Mouse (Mus musculus) gastrocnemius, postnatal 25 days (tissue): ENCODE results near the gene Zfp609. TPM values are rescaled to one million over a fixed set of nuclear protein-coding genes. Genes with fewer than 3 reads are reported as not detected.
"Not testable (repeated sequence)": the region's sequence is repeated elsewhere in the genome, so short reads cannot be mapped to it uniquely, and the experiment has no call there.

Experiments
- DNase-seq: peaks from one replicate; pipeline ENCODE4 v3.0.0; 2022
- total RNA-seq, 2 experiments: library from RNA; stranded (reverse); gene quantifications; 1 replicate in 1 of 2; 2 replicates in 1 of 2; pipeline ENCODE4 v1.2.3; 2021

Gene Zfp609
- total RNA-seq, 2 experiments from 2014 or later = 15.1 to 20.6 TPM

- DNase-seq = no peak
Observed at GRCm38 (mm10) chr9:65818402-65818801, 9.0 kb downstream of the Zfp609 start.

DNA sequence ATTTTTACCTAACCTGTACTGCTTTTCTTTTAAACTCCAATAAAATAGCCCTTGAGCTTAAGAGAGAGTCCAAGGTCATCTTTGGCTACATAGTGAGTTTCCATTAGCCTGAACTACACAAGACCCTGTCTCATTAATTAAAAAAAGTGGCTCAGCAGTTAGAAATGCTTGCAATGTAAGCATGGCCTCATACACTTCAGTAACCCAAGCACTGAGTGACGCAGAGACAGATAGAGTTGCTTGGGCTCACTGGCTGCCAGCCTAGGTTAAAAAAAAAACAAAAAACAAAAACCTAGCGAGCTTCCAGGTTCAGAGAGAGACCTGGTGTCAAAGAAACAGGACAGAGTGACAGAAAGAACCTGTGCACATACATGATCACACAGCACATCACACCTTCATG is 14.5 kb downstream of the Zfp609 start:
- no peak for DNase-seq

DNA sequence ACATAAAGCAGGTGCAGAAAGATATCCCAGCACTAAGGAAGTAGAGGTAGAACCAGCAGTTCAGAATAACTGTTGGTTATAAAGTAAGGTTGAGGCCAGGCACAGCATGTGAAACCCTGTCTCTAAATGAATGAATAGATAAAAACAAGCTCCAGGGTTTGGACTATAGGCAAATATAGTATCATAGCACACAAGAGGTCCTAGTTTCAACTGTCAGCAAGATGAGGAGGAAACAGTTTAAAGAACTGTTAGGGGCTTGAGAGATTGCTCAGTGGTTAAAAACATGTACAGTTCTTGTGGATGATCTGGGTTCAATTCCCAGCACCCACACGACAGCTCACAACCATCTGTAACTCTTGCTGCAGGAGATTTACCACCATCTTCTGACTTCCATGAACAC is 15.6 kb downstream of the Zfp609 start:
- no peak for DNase-seq

DNA sequence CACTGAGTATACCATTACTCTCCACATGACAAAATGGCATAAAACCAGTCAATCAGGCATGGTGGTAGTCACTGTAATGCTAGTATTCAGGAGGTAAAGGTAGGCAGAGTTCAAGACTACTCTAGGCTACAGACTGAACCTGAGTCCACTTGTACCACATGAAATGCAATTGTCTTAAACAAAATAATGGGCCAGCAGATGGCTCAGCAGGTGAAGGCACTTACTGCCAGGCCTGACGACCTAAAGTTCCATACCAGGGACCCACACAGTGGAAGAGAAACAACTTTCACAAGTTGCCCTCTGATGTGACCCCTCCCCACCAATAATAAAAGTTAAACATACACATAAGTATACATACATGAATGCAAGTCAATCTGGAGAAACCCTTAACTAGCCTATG is 19.5 kb downstream of the Zfp609 start:
- no peak for DNase-seq

- DNase-seq = no peak
Observed at GRCm38 (mm10) chr9:65807251-65807650, 20.1 kb downstream of the Zfp609 start.

DNA sequence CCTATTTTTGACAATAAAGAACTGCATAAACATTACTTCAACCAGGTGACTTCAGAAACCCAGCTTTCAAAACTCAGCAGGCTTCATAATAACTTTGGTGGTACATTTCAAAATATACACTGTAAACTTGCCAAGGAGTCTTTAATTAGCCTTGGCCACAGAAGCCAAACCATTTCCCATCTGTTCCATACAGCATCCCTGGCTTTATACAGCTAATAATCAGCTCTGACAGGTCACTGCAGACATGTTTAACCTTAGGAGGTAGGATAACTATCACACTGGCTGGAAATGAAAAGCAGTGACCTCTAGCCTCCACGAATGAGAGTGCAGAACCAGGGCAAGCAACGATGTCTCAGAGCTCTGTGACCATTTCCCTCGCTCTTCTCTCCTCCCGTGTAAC is 27.6 kb downstream of the Zfp609 start:
- DNase-seq = no peak

DNA sequence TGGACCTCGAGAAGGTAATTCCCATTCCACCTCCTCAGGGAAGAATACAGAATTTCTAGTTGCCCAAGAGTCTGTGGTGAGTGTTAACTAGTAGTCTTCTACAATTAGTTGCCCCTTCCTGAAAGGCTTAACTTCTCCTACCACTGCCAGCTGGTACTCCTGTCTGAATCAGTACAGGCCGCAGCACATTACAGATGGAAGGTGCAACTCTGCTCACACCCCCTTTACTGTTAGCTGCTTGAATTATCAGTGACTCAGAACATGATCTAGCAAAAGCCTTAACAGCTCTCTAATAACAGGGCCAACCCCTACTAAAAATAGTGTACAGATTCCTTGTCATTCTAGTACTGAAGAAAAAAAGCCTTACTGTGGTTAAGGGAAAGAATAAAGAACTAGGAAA is 31.7 kb downstream of the Zfp609 start:
- no peak for DNase-seq

DNA sequence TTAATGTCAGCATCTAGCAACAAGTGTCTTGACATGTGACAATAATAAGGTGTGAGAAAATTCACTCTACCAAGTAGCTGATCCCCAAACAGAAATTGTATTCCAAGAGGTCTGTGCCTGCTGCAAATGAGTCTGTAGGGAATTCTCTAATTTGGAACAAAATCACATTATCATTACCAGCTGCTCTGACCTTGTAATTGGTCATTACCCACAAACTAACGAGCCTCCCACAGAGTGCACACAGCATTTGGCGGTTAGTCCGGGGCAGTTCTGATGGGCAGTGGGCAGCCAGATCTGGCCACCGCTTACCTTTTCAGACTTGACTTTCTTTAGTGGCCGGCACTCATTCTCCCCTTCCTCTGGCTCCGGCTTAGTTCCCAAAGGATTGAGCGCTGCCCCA is 33.1 kb downstream of the Zfp609 start:
- no peak for DNase-seq

GRCm38 (mm10) chr9:65793506-65793905 is 33.9 kb downstream of the Zfp609 start:
- no peak for DNase-seq

DNA sequence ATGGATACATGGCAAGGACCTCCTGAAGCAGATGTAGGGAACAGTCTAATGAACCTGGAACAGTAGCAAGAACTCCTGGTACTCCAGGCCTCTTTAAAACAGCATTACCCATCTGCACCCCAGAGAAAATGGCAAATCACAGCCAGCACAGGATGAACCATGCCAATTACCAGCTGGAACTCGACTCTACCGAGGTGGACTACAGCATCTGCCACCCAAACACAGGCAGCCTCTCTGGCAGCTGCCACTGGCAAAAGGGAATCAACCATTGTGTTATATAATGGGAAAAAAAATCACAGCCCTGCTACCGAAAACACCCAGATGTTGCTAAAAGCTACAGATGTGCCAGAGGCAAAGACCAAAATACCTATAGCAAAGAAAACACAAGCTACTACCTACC is 34.3 kb downstream of the Zfp609 start:
- DNase-seq = no peak

DNA sequence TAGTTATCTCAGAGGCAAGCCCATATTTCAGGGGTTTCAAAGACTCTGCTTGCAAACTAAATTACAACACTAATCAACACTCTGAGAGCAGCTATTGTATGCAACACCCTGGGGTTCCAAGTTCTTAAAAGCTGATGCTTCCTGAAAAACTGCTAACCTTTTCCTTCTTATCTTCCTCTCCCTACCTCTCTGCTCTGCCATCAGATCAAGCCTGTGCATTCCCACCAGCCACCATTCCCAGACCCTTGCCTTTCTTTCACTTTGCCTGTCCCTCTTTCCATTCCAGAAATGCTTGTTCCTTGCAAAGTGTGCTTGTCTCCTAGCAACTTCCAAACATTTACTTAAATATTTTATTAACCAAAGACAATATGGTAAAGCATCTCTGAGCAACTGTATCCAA is 35.5 kb downstream of the Zfp609 start:
- no peak for DNase-seq

DNA sequence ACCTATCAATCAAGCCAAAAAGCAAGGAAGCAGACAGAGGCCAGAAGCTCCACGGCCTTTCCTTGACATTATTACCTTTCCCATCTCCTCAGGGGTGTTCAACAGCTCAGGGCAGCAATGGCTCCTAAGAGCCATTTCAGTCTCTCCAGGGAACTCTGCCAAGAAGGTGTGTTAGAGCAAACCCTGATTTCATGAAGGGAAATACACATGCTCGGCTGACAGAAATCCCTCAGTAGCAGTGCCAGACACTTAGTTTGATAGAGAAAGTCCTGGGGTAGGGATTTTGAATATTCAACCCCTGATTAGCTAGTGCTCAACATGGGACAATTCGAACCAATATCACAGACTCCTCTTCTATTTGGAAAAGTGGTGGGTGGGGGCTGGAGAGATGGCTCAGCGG is 36.3 kb downstream of the Zfp609 start:
- DNase-seq = no peak

- DNase-seq = no peak
Observed at GRCm38 (mm10) chr9:65789788-65790187, 37.6 kb downstream of the Zfp609 start.

DNA sequence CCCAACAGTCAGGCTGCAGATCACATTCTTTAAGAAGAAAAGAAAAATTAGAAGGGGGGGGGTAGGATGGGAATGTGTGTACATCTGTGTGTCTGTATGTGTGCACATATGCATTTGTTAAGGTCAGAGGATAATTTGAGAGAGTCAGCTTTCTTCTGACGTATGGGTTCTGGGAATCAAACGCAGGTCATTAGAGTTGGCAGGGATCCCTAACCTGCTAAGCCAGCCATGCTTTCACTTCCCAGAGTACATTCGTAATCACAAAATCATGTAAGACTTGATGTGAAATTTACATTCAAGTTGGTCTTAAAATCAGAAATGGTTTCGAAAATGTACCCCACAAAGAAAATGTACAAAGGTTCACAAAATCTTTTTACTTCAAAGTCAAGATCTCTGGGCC is 38.8 kb downstream of the Zfp609 start:
- no peak for DNase-seq

- DNase-seq = no peak
Observed at GRCm38 (mm10) chr9:65787829-65788344, 39.5 kb downstream of the Zfp609 start.

GRCm38 (mm10) chr9:65786885-65787787 is 40.2 kb downstream of the Zfp609 start:
- no peak for DNase-seq

- DNase-seq = no peak
Observed at GRCm38 (mm10) chr9:65785772-65786368, 41.5 kb downstream of the Zfp609 start.

DNA sequence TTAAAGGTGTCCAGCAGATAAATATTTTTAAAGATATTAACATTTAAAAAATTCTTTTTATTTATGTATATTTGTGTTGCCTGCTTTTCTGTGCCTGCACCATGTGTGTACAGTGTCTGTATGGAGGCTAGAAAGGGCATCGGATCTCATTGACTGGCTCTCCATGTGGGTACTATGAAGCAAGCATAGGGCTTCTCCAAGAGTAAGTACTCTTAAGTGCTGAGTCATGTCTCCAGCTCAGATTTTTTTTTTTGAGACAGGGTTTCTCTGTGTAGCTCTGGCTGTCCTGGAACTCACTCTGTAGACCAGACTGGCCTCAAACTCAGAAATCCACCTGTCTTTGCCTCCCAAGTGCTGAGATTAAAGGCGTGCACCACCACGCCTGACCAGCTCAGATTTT is 47.7 kb downstream of the Zfp609 start:
- DNase-seq = not testable (repeated sequence)

- DNase-seq = no peak
Observed at GRCm38 (mm10) chr9:65776874-65777432, 50.4 kb downstream of the Zfp609 start.

DNA sequence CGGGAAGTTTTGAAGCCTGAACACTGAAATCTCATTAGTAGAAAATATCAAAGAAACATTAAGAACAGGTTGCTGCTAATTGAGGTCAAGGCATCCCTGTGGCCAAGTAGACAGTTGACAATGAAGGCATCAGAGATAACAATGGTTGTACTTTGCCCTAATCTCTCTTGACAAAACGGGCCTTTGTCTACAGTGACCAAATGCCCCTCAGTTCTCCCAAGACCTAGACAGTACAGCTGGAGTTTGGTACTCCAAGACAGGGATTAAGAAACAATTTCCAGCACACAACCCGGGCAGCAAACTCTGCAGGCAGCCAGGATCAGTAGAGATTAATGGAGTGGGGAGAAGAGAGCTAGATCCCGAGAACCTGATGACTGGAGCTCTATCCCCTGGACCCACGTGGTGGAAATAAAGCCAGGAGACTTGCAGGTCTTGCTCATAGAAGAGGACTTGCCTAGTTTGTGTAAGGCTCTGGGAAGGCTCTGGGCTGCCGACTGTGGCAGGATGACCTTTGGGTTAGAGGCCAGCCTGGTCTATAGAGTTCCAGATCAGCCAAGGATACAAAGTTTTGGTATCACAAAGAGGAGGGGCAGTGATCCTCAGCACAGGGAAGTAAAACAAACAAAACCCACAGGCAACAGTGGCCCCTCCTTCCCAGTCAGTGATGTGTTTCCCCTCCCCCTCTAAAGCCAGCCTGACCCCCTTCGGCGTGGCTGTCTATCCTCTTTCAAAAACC is 51.1 kb downstream of the Zfp609 start:
- no peak for DNase-seq

DNA sequence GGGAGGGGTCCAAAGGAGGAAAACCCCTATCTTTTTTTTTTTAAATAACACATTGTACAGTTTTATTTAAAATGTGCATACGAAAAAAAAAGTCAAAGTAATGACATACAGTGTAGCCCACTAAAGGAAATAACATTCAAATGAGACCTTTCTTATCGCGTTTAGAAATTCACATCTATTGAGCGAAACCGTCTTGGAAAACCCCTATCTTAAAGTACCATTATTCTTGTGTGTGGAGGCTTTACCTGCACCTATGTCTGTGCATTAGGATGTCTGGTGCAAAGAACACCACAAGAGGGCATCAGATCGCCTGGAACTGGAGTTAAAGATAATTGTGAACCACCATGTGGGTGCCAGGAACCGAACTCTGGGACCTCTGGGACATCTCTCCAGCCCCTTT is 53.6 kb downstream of the Zfp609 start:
- DNase-seq = no peak

DNA sequence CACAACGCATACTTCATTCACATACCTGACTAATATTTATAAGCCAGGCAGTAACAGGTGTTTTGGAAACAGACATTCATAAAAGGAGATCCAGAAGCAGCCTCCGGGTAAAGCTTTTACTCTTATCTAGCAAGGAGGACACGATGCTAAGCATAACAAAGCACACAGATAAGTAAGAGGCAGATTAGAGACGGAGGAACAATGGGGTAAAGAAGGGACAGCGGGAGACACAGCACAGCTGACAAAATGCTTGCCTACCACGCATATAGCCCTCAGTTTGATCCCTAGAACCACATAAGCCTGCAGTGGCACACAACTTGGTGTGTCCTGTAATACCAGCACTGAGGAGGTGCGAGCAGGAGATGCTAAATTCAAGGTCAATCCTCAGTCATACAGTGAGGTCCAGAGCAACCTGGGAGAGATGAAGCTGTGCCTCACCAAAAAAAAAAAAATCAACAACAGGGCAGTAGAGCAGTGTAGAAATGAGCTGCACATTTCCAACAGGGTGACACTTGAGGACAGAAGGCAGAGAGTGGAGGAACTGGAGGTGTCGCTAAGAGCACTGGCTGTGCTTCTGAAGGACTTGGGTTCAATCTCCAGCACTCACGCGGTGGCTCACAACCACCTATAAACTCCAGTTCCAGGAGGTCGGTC is 56.2 kb downstream of the Zfp609 start:
- no peak for DNase-seq
